Mouse (Mus musculus) lung, embryonic 16.5 days (tissue): ENCODE measurements at regions not wholly inside any gene's neighbourhood (a gene's known extent, or its start where the extent isn't known, plus 50 kb on each side); places are given as distances from the start of the nearest gene placed in this dataset.

Experiments used
- ATAC-seq: fragments of 200-750 bp; cut with Nextera tagmentation; 2 replicates; pipeline ENCODE4 v1.8.0; 2017; ENCODE audit warnings: low read depth, mild to moderate bottlenecking, moderate library complexity
- H3K27ac ChIP-seq: fragments of 300-500 bp; sonication (generic); 2 replicates; pipeline ENCODE4 v1.5.1; 2014; ENCODE audit warnings: mild to moderate bottlenecking, control low read depth, low read length
- H3K27me3 ChIP-seq: fragments of 300-500 bp; sonication (generic); 2 replicates; pipeline ENCODE4 v1.6.1; 2014; ENCODE audit warnings: low read depth, low read length, mixed read lengths; ENCODE audit not compliant: control insufficient read depth, insufficient read depth
- H3K36me3 ChIP-seq: fragments of 300-500 bp; sonication (generic); 2 replicates; pipeline ENCODE4 v1.6.1; 2014; ENCODE audit warnings: low read length; ENCODE audit not compliant: control insufficient read depth, insufficient read depth
- H3K4me1 ChIP-seq: fragments of 300-500 bp; sonication (generic); replicated peaks from 2 replicates; pipeline ENCODE4 v1.6.1; 2014; ENCODE audit warnings: low read length, mixed read lengths; ENCODE audit not compliant: control insufficient read depth, insufficient read depth
- H3K4me2 ChIP-seq: fragments of 300-500 bp; sonication (generic); 2 replicates; pipeline ENCODE4 v1.6.1; 2014; ENCODE audit warnings: low read depth, low read length, control low read depth
- H3K4me3 ChIP-seq: fragments of 300-500 bp; sonication (generic); 2 replicates; pipeline ENCODE4 v1.5.1; 2014; ENCODE audit warnings: mild to moderate bottlenecking, low read length, control low read depth
- H3K9ac ChIP-seq: fragments of 300-500 bp; sonication (generic); 2 replicates; pipeline ENCODE4 v1.6.1; 2014; ENCODE audit warnings: low read length, control low read depth
- H3K9me3 ChIP-seq: fragments of 300-500 bp; sonication (generic); 2 replicates; pipeline ENCODE4 v1.6.1; 2016; ENCODE audit warnings: low read length; ENCODE audit not compliant: control insufficient read depth
- WGBS: fragments of 180-500 bp; shearing (Covaris S2); extraction: QIAGEN DNeasy Blood & Tissue Kit; methylation state at CpG from one replicate; pipeline ENCODE4 v1.1.7; 2014; 5-methylcytosine and 5-hydroxymethylcytosine counted together

- no peak overlapping the region for H3K27ac ChIP-seq
- H3K36me3 ChIP-seq, result no peaks in the 10 kb centered on the region
- peaks cover 6% of the 10 kb centered on the region; the same call in 1 of the 2 replicates for H3K4me1 ChIP-seq
- H3K4me3 ChIP-seq, result no peak overlapping the region
- 69% methylated on average over 7 of the region's 7 CpGs for WGBS
- ATAC-seq, result no peak
- H3K9me3 ChIP-seq, result peaks cover 2% of the 10 kb centered on the region; the same call in 1 of the 2 replicates
- no peaks in the 10 kb centered on the region for H3K27me3 ChIP-seq
- H3K4me2 ChIP-seq, result no peak overlapping the region
- H3K9ac ChIP-seq, result no peak overlapping the region
These were observed 68.2 kb upstream of the Peli2 start for GRCm38 (mm10) chr14:48052405-48052804.

GRCm38 (mm10) chr14:48053151-48053550 is 67.5 kb upstream of the Peli2 start:
- H3K27ac ChIP-seq, result no peak overlapping the region
- no peaks in the 10 kb centered on the region for H3K36me3 ChIP-seq
- no peak for ATAC-seq
- WGBS, result 57% methylated on average over 4 of the region's 4 CpGs
- no peaks in the 10 kb centered on the region for H3K27me3 ChIP-seq
- no peak overlapping the region for H3K4me3 ChIP-seq
- H3K9me3 ChIP-seq, result peaks cover 2% of the 10 kb centered on the region; the same call in 1 of the 2 replicates
- peaks cover 6% of the 10 kb centered on the region; the same call in 1 of the 2 replicates for H3K4me1 ChIP-seq
- H3K9ac ChIP-seq, result no peak overlapping the region
- no peak overlapping the region for H3K4me2 ChIP-seq

- H3K4me2 ChIP-seq, result no peak overlapping the region
- H3K9me3 ChIP-seq, result peaks cover 2% of the 10 kb centered on the region; the same call in 1 of the 2 replicates
- H3K9ac ChIP-seq, result no peak overlapping the region
- no peak for ATAC-seq
- H3K27me3 ChIP-seq, result no peaks in the 10 kb centered on the region
- peaks cover 6% of the 10 kb centered on the region; the same call in 1 of the 2 replicates for H3K4me1 ChIP-seq
- WGBS, result 72% methylated on average over 3 of the region's 3 CpGs
- no peaks in the 10 kb centered on the region for H3K36me3 ChIP-seq
- no peak overlapping the region for H3K27ac ChIP-seq
- no peak overlapping the region for H3K4me3 ChIP-seq
These were observed 65.9 kb upstream of the Peli2 start for GRCm38 (mm10) chr14:48054719-48055118.

- H3K4me3 ChIP-seq, result no peak overlapping the region
- H3K4me1 ChIP-seq, result peaks cover 2% of the 10 kb centered on the region; the same call in 1 of the 2 replicates
- H3K4me2 ChIP-seq, result no peak overlapping the region
- no peak overlapping the region for H3K27ac ChIP-seq
- H3K9ac ChIP-seq, result no peak overlapping the region
- WGBS, result 83% methylated on average over 2 of the region's 2 CpGs
- no peaks in the 10 kb centered on the region for H3K36me3 ChIP-seq
- no peaks in the 10 kb centered on the region for H3K27me3 ChIP-seq
- peaks cover 2% of the 10 kb centered on the region; the same call in 1 of the 2 replicates for H3K9me3 ChIP-seq
- ATAC-seq, result no peak
These were observed 64.8 kb upstream of the Peli2 start for GRCm38 (mm10) chr14:48055861-48056260.

- Histone ChIP-seq H3K27me3 (no peaks in the 10 kb centered on the region), H3K36me3 (no peaks in the 10 kb centered on the region), H3K4me1 (no peaks in the 10 kb centered on the region), H3K9me3 (peaks cover 2% of the 10 kb centered on the region; the same call in 1 of the 2 replicates), H3K27ac (no peak overlapping the region), H3K9ac (no peak overlapping the region), H3K4me2 (no peak overlapping the region), H3K4me3 (no peak overlapping the region)
- no peak for ATAC-seq
- WGBS, result 60% methylated on average over 9 of the region's 9 CpGs
These were observed 62.3 kb upstream of the Peli2 start for GRCm38 (mm10) chr14:48058234-48058868.

- WGBS, result 73% methylated on average over 15 of the region's 15 CpGs
These were observed 60.8 kb upstream of the Peli2 start for GRCm38 (mm10) chr14:48059664-48060455.

GRCm38 (mm10) chr14:48068641-48069040 is 52.0 kb upstream of the Peli2 start:
- H3K9me3 ChIP-seq, result no peaks in the 10 kb centered on the region
- 75% methylated on average over 3 of the region's 3 CpGs for WGBS
- no peaks in the 10 kb centered on the region for H3K36me3 ChIP-seq
- no peak overlapping the region for H3K27ac ChIP-seq
- H3K4me2 ChIP-seq, result no peak overlapping the region
- H3K4me3 ChIP-seq, result no peak overlapping the region
- ATAC-seq, result no peak
- H3K27me3 ChIP-seq, result no peaks in the 10 kb centered on the region
- no peak overlapping the region for H3K9ac ChIP-seq
- peaks cover 3% of the 10 kb centered on the region; the same call in 1 of the 2 replicates for H3K4me1 ChIP-seq

More at GRCm38 (mm10) chr14:48059664-48060455, 60.8 kb upstream of the Peli2 start:
- no peaks in the 10 kb centered on the region for H3K9me3 ChIP-seq
- no peak for ATAC-seq
- no peaks in the 10 kb centered on the region for H3K27me3 ChIP-seq
- no peak overlapping the region for H3K27ac ChIP-seq
- no peak overlapping the region for H3K4me3 ChIP-seq
- no peaks in the 10 kb centered on the region for H3K36me3 ChIP-seq
- no peaks in the 10 kb centered on the region for H3K4me1 ChIP-seq
- H3K9ac ChIP-seq, result no peak overlapping the region
- H3K4me2 ChIP-seq, result no peak overlapping the region
